Mouse (Mus musculus): ENCODE measurements at regions not wholly inside any gene's neighbourhood (a gene's known extent, or its start where the extent isn't known, plus 50 kb on each side); places are given as distances from the start of the nearest gene placed in this dataset.

DNA sequence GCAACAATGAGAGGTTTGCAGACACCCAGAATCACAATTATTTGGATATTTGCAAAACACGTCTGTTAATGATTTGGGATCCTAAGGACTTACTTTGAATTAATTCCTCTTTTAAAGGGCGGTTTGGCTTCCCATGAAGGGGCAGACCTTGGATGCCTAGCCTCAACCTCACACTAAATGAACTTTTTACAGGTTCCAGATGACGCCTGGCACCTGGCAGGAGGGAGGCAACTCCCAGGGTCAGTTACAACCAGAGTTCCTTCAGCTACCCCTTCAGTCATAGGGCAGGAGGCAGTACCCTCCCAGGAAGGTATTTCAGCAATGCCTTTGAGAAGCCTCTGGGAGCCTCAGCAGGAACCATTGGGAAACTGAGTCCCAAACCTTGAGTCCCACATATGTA is 57.9 kb upstream of the Stx18 start:
- 58% methylated on average over 3 of the region's 3 CpGs for WGBS (ENCODE audit: insufficient replicate concordance)
- TF ChIP-seq CTCF (IDR thresholded peaks at IDR 0.05; ENCODE audit: low read depth) (no peak), EP300 (IDR thresholded peaks at IDR 0.05; ENCODE audit: low read depth) (no peak)

GRCm38 (mm10) chr5:37976943-37977434 is 61.6 kb upstream of the Stx18 start:
- no peak for ATAC-seq (ENCODE audit: insufficient read depth)
- Histone ChIP-seq H3K36me3 (replicated peaks; ENCODE audit: control insufficient read depth, insufficient read depth, low read depth) (no peaks in the 10 kb centered on the region), H3K9ac (replicated peaks) (no peak overlapping the region), H3K4me2 (ENCODE audit: low read depth) (no peak overlapping the region), H3K27ac (no peak overlapping the region), H3K9me3 (ENCODE audit: control insufficient read depth, low read length) (no peaks in the 10 kb centered on the region), H3K4me1 (replicated peaks; ENCODE audit: control insufficient read depth in 2 of 2, insufficient read depth in 2 of 2, low read length in 1 of 2) (no peaks in the 10 kb centered on the region), H3K27me3 (ENCODE audit: control insufficient read depth, insufficient read depth, low read length) (no peaks in the 10 kb centered on the region), H3K4me3 (ENCODE audit: insufficient read depth in 1 of 2, low read depth in 2 of 2, low read length in 2 of 2) (no peak overlapping the region)
- no peak for DNase-seq (ENCODE audit: low read depth in 3 of 3, low spot score in 3 of 3)
- WGBS (ENCODE audit: insufficient replicate concordance), result 20% methylated on average over 4 of the region's 4 CpGs
- TF ChIP-seq EP300 (IDR thresholded peaks at IDR 0.05; ENCODE audit: low read depth), result no peak
- no peak for TF ChIP-seq CTCF (IDR thresholded peaks at IDR 0.05; ENCODE audit: low read depth)

More for the DNA sequence above, 57.9 kb upstream of the Stx18 start:
- no peak for DNase-seq (ENCODE audit: low read depth in 3 of 3, low spot score in 3 of 3)
- no peak overlapping the region for H3K4me2 ChIP-seq (ENCODE audit: low read depth)
- ATAC-seq (ENCODE audit: insufficient read depth), result no peak
- no peaks in the 10 kb centered on the region for H3K36me3 ChIP-seq (replicated peaks; ENCODE audit: control insufficient read depth, insufficient read depth, low read depth)
- H3K9ac ChIP-seq (replicated peaks), result no peak overlapping the region
- H3K27me3 ChIP-seq (ENCODE audit: control insufficient read depth, insufficient read depth, low read length), result no peaks in the 10 kb centered on the region
- no peak overlapping the region for H3K27ac ChIP-seq
- H3K9me3 ChIP-seq (ENCODE audit: control insufficient read depth, low read length), result no peaks in the 10 kb centered on the region
- H3K4me1 ChIP-seq (replicated peaks; ENCODE audit: control insufficient read depth in 2 of 2, insufficient read depth in 2 of 2, low read length in 1 of 2), result no peaks in the 10 kb centered on the region
- H3K4me3 ChIP-seq (ENCODE audit: insufficient read depth in 1 of 2, low read depth in 2 of 2, low read length in 2 of 2), result no peak overlapping the region

GRCm38 (mm10) chr5:37972980-37973545 is 65.5 kb upstream of the Stx18 start:
- Histone ChIP-seq H3K36me3 (replicated peaks; ENCODE audit: control insufficient read depth, insufficient read depth, low read depth) (no peaks in the 10 kb centered on the region), H3K4me2 (ENCODE audit: low read depth) (no peak overlapping the region), H3K9ac (replicated peaks) (no peak overlapping the region), H3K27me3 (ENCODE audit: control insufficient read depth, insufficient read depth, low read length) (peaks cover 11% of the 10 kb centered on the region), H3K4me1 (replicated peaks; ENCODE audit: control insufficient read depth in 2 of 2, insufficient read depth in 2 of 2, low read length in 1 of 2) (no peaks in the 10 kb centered on the region), H3K9me3 (ENCODE audit: control insufficient read depth, low read length) (no peaks in the 10 kb centered on the region), H3K4me3 (ENCODE audit: insufficient read depth in 1 of 2, low read depth in 2 of 2, low read length in 2 of 2) (no peak overlapping the region), H3K27ac (no peak overlapping the region)
- TF ChIP-seq CTCF (IDR thresholded peaks at IDR 0.05; ENCODE audit: low read depth) (no peak), EP300 (IDR thresholded peaks at IDR 0.05; ENCODE audit: low read depth) (no peak)
- DNase-seq (ENCODE audit: low read depth in 3 of 3, low spot score in 3 of 3), result no peak
- 60% methylated on average over 7 of the region's 7 CpGs for WGBS (ENCODE audit: insufficient replicate concordance)
- no peak for ATAC-seq (ENCODE audit: insufficient read depth)

DNA sequence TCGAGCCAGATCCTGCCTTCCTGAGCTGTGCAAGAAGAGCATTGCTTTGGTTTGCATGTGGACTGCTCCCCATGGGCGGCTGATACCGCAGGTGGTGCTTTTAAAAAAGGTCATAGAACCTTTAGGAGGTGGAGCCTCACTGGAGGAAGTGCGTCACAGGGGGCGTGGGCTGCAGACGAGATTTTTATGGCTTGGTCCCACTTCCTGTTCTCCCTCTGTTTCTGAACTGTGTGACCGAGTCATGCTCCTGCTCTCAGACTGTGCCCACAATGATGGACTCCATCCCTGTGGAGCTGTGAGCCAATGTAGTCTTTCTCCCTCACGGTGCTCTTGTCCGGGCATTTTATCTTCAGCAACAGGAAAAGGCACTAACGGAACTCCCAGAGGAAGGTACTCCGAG is 66.8 kb upstream of the Stx18 start:
- H3K4me1 ChIP-seq (replicated peaks; ENCODE audit: control insufficient read depth in 2 of 2, insufficient read depth in 2 of 2, low read length in 1 of 2), result no peaks in the 10 kb centered on the region
- H3K4me3 ChIP-seq (ENCODE audit: insufficient read depth in 1 of 2, low read depth in 2 of 2, low read length in 2 of 2), result no peak overlapping the region
- DNase-seq (ENCODE audit: low read depth in 3 of 3, low spot score in 3 of 3) (no peak), ATAC-seq (ENCODE audit: insufficient read depth) (no peak)
- peaks cover 23% of the 10 kb centered on the region for H3K27me3 ChIP-seq (ENCODE audit: control insufficient read depth, insufficient read depth, low read length)
- H3K27ac ChIP-seq, result no peak overlapping the region
- no peak overlapping the region for H3K9ac ChIP-seq (replicated peaks)
- H3K9me3 ChIP-seq (ENCODE audit: control insufficient read depth, low read length), result no peaks in the 10 kb centered on the region
- no peak overlapping the region for H3K4me2 ChIP-seq (ENCODE audit: low read depth)
- 28% methylated on average over 11 of the region's 11 CpGs for WGBS (ENCODE audit: insufficient replicate concordance)
- TF ChIP-seq CTCF (IDR thresholded peaks at IDR 0.05; ENCODE audit: low read depth) (no peak), EP300 (IDR thresholded peaks at IDR 0.05; ENCODE audit: low read depth) (no peak)
- no peaks in the 10 kb centered on the region for H3K36me3 ChIP-seq (replicated peaks; ENCODE audit: control insufficient read depth, insufficient read depth, low read depth)

DNA sequence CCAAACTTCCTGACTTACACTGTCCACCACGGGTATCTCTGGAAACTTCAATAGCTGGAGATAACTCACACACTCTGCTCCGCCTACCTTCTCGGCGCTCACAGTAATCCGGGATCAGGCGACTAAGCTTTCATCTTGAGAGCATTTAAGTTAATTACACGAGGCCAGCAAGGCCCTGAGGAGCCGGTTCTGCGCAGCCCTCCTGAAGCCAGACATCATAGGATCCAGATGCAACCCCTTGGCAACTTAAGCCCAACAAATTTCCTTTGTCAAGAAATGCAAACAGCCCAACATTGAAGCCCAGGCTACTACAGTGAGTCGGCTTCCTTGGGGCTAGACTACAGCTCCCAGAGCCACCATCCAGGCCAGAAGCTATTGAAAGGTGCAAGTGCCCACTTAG is 69.9 kb upstream of the Stx18 start:
- Histone ChIP-seq H3K9me3 (ENCODE audit: control insufficient read depth, low read length) (no peaks in the 10 kb centered on the region), H3K4me3 (ENCODE audit: insufficient read depth in 1 of 2, low read depth in 2 of 2, low read length in 2 of 2) (no peak overlapping the region), H3K27me3 (ENCODE audit: control insufficient read depth, insufficient read depth, low read length) (peaks cover 25% of the 10 kb centered on the region), H3K27ac (no peak overlapping the region), H3K36me3 (replicated peaks; ENCODE audit: control insufficient read depth, insufficient read depth, low read depth) (no peaks in the 10 kb centered on the region), H3K4me2 (ENCODE audit: low read depth) (no peak overlapping the region), H3K9ac (replicated peaks) (no peak overlapping the region), H3K4me1 (replicated peaks; ENCODE audit: control insufficient read depth in 2 of 2, insufficient read depth in 2 of 2, low read length in 1 of 2) (no peaks in the 10 kb centered on the region)
- WGBS (ENCODE audit: insufficient replicate concordance), result 17% methylated on average over 10 of the region's 10 CpGs
- no peak for DNase-seq (ENCODE audit: low read depth in 3 of 3, low spot score in 3 of 3)
- no peak for ATAC-seq (ENCODE audit: insufficient read depth)
- TF ChIP-seq CTCF (IDR thresholded peaks at IDR 0.05; ENCODE audit: low read depth), result no peak
- no peak for TF ChIP-seq EP300 (IDR thresholded peaks at IDR 0.05; ENCODE audit: low read depth)

Data from liver, embryonic 14.5 days (tissue).